Mouse (Mus musculus) liver, adult (tissue): ENCODE measurements at regions not wholly inside any gene's neighbourhood (a gene's known extent, or its start where the extent isn't known, plus 50 kb on each side); places are given as distances from the start of the nearest gene placed in this dataset.

Experiments
- GATA4 ChIP-seq: IDR thresholded peaks from 2 replicates; pipeline ENCODE4 v1.6.1; 2014; ENCODE audit warnings: mild to moderate bottlenecking, low read length; ENCODE audit not compliant: insufficient replicate concordance

GRCm38 (mm10) chr10:8042306-8042705 lies 86.3 kb upstream of the Tab2 start:
- TF ChIP-seq GATA4, result no peak

GRCm38 (mm10) chr10:8041790-8042189 lies 85.8 kb upstream of the Tab2 start:
- no peak for TF ChIP-seq GATA4

GRCm38 (mm10) chr10:8037986-8038631 lies 82.1 kb upstream of the Tab2 start:
- TF ChIP-seq GATA4, result no peak

GRCm38 (mm10) chr10:8036293-8036692 lies 80.3 kb upstream of the Tab2 start:
- no peak for TF ChIP-seq GATA4

- no peak for TF ChIP-seq GATA4
These were observed 79.3 kb upstream of the Tab2 start for GRCm38 (mm10) chr10:8035310-8035709.

- no peak for TF ChIP-seq GATA4
These were observed 76.2 kb upstream of the Tab2 start for GRCm38 (mm10) chr10:8032203-8032602.

GRCm38 (mm10) chr10:8028840-8029239 lies 72.8 kb upstream of the Tab2 start:
- TF ChIP-seq GATA4, result no peak

GRCm38 (mm10) chr10:8027023-8027422 lies 71.0 kb upstream of the Tab2 start:
- no peak for TF ChIP-seq GATA4

GRCm38 (mm10) chr10:8023741-8024140 lies 67.7 kb upstream of the Tab2 start:
- no peak for TF ChIP-seq GATA4

- TF ChIP-seq GATA4, result no peak
These were observed 65.9 kb upstream of the Tab2 start for GRCm38 (mm10) chr10:8021971-8022370.

- no peak for TF ChIP-seq GATA4
These were observed 65.1 kb upstream of the Tab2 start for GRCm38 (mm10) chr10:8020916-8021705.

- no peak for TF ChIP-seq GATA4
These were observed 64.1 kb upstream of the Tab2 start for GRCm38 (mm10) chr10:8020113-8020512.

- no peak for TF ChIP-seq GATA4
These were observed 62.4 kb upstream of the Tab2 start for GRCm38 (mm10) chr10:8018229-8019026.

GRCm38 (mm10) chr10:8016741-8017140 lies 60.7 kb upstream of the Tab2 start:
- TF ChIP-seq GATA4, result no peak

GRCm38 (mm10) chr10:8011744-8012143 lies 55.7 kb upstream of the Tab2 start:
- no peak for TF ChIP-seq GATA4

- no peak for TF ChIP-seq GATA4
These were observed 55.1 kb upstream of the Tab2 start for GRCm38 (mm10) chr10:8011138-8011537.

- no peak for TF ChIP-seq GATA4
These were observed 53.8 kb upstream of the Tab2 start for GRCm38 (mm10) chr10:8009855-8010254.

- TF ChIP-seq GATA4, result no peak
These were observed 51.9 kb upstream of the Tab2 start for GRCm38 (mm10) chr10:8007990-8008368.
